Mouse (Mus musculus) neural tube, embryonic 14.5 days (tissue): ENCODE measurements around the gene 2610507B11Rik. TPM values are rescaled to one million over a fixed set of nuclear protein-coding genes. Genes with fewer than 3 reads are reported as not detected.
A peak's percentile ranks its signal among the peaks of the same experiment; 100 is the strongest.

Source experiments
- ATAC-seq: fragments of 200-750 bp; cut with Nextera tagmentation; 2 replicates; pipeline ENCODE4 v1.8.0; 2017; ENCODE audit warnings: low read depth, mild to moderate bottlenecking, moderate TSS enrichment, moderate library complexity
- H3K27ac ChIP-seq: fragments of 300-500 bp; sonication (generic); 2 replicates; pipeline ENCODE4 v1.5.1; 2014; ENCODE audit warnings: low read depth, mild to moderate bottlenecking, control low read depth, low read length, moderate library complexity, mixed read lengths
- H3K27me3 ChIP-seq: fragments of 300-500 bp; sonication (generic); 2 replicates; pipeline ENCODE4 v1.6.1; 2014; ENCODE audit warnings: low read length; ENCODE audit not compliant: control insufficient read depth, insufficient read depth
- H3K36me3 ChIP-seq: fragments of 300-500 bp; sonication (generic); 2 replicates; pipeline ENCODE4 v1.6.1; 2014; ENCODE audit warnings: low read length, mixed read lengths; ENCODE audit not compliant: control insufficient read depth, insufficient read depth
- H3K4me1 ChIP-seq: fragments of 300-500 bp; sonication (generic); 2 replicates; pipeline ENCODE4 v1.6.1; 2014; ENCODE audit warnings: low read length; ENCODE audit not compliant: control insufficient read depth, insufficient read depth
- H3K4me2 ChIP-seq: fragments of 300-500 bp; sonication (generic); 2 replicates; pipeline ENCODE4 v1.6.1; 2014; ENCODE audit warnings: mild to moderate bottlenecking, low read depth, low read length, control low read depth
- H3K4me3 ChIP-seq: fragments of 300-500 bp; sonication (generic); 2 replicates; pipeline ENCODE4 v1.5.1; 2014; ENCODE audit warnings: low read depth, low read length, control low read depth, mixed read lengths
- H3K9ac ChIP-seq: fragments of 300-500 bp; sonication (generic); replicated peaks from 2 replicates; pipeline ENCODE4 v1.6.1; 2014; ENCODE audit warnings: low read depth, mild to moderate bottlenecking, control low read depth, low read length, mixed read lengths
- H3K9me3 ChIP-seq: fragments of 300-500 bp; sonication (generic); 2 replicates; pipeline ENCODE4 v1.6.1; 2016; ENCODE audit warnings: low read length; ENCODE audit not compliant: control insufficient read depth
- WGBS: fragments of 180-500 bp; shearing (Covaris S2); extraction: QIAGEN DNeasy Blood & Tissue Kit; methylation state at CpG from one replicate; pipeline ENCODE4 v1.1.7; 2014; 5-methylcytosine and 5-hydroxymethylcytosine counted together
- polyA plus RNA-seq: library from polyadenylated mRNA; unstranded; fragments of >200 nt; fragmentation: Nextera tagmentation; extraction: Ambion mirVana; gene quantifications from 2 replicates; pipeline ENCODE4 v1.2.1, GENCODE M21; 2014

2610507B11Rik gene
- polyA plus RNA-seq, 1 experiment from 2014 or later, result 73.7 TPM

DNA sequence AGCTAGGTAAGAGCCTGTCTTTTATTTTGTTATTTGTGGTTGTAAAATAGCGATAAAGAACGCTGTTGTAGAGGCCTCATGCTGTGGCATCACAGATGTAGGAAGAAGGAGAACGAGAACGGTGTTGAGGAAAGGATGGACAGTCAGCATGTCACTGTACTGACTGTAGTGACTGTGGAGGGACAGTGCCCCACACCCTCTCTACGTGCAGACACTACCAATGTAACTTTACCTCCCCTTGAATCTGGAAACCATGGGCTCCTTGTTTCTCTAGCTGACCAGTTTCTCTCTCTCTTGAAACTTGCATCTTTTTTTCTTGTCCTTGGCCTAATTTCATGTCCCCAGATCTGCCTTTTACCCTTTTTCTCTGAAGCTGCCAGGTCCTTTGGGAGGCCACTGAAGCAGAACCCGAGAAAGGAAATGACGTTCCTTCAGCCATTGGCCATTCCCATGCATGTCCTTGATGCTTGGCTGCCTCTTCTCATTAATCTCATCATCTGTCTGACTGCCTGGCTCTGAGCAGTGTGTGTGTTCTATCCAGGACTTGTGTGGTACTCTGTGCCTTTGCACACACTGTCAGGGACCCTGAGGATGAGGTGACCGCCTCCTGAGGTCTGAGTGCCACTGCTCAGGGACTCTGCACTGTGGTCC, 49.4 kb downstream of the 2610507B11Rik start:
- no peak overlapping the region for H3K9ac ChIP-seq
- H3K4me2 ChIP-seq, result no peak overlapping the region
- H3K4me1 ChIP-seq, result no peaks in the 10 kb centered on the region
- WGBS, result 84% methylated on average over 8 of the region's 8 CpGs
- H3K36me3 ChIP-seq, result no peaks in the 10 kb centered on the region
- H3K9me3 ChIP-seq, result no peaks in the 10 kb centered on the region
- H3K4me3 ChIP-seq, result no peak overlapping the region
- no peak for ATAC-seq
- no peaks in the 10 kb centered on the region for H3K27me3 ChIP-seq
- H3K27ac ChIP-seq, result no peak overlapping the region

DNA sequence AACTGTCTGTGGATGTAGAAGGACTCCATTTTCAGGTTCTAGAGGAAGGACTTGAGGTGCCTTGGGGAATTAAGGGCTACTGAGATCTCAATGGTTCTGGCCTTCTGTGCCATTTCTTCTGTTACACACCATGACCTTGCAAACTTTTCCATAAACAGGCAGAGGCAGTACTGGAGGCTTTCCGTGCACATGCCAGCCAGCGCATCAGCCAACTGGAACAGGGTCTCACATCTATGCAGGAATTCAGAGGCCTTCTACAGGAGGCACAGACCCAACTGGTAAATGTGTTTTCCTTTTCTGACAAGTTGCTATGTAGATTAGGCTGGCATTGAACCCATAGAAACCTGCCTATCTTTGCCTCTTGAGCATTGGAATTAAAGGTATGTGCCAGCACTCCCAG, 52.1 kb downstream of the 2610507B11Rik start:
- 97% methylated on average over 2 of the region's 2 CpGs for WGBS

DNA sequence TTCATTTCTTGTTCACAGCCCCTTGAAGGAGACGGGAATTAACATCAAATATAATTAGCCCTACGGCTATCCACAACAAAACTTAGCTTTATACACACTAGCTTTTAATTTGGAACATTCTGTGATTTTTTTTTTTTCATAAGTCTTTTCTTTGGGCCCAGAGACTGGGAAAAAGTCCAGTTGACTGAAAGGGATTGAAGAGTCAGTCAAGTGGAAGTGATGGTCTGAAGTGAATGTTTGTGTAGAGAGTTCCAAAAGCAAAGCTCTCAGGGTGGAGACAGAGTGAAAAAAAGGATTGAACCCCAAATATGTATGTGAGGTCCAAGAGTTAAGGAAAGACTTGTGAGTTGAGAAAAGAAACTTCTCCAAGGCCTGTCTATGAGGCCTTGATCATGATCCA, 56.9 kb downstream of the 2610507B11Rik start:
- Histone ChIP-seq H3K9ac (no peak overlapping the region), H3K4me1 (peaks cover 8% of the 10 kb centered on the region; the same call in 1 of the 2 replicates), H3K9me3 (no peaks in the 10 kb centered on the region), H3K4me3 (no peak overlapping the region), H3K27ac (no peak overlapping the region), H3K4me2 (no peak overlapping the region), H3K27me3 (no peaks in the 10 kb centered on the region), H3K36me3 (no peaks in the 10 kb centered on the region)
- ATAC-seq, result no peak
- WGBS, result 85% methylated on average over 2 of the region's 2 CpGs

More for the DNA sequence above, 52.1 kb downstream of the 2610507B11Rik start:
- Histone ChIP-seq H3K4me2 (no peak overlapping the region), H3K9me3 (no peaks in the 10 kb centered on the region), H3K27ac (no peak overlapping the region), H3K36me3 (no peaks in the 10 kb centered on the region), H3K9ac (no peak overlapping the region), H3K4me3 (no peak overlapping the region), H3K27me3 (no peaks in the 10 kb centered on the region), H3K4me1 (no peaks in the 10 kb centered on the region)
- no peak for ATAC-seq

DNA sequence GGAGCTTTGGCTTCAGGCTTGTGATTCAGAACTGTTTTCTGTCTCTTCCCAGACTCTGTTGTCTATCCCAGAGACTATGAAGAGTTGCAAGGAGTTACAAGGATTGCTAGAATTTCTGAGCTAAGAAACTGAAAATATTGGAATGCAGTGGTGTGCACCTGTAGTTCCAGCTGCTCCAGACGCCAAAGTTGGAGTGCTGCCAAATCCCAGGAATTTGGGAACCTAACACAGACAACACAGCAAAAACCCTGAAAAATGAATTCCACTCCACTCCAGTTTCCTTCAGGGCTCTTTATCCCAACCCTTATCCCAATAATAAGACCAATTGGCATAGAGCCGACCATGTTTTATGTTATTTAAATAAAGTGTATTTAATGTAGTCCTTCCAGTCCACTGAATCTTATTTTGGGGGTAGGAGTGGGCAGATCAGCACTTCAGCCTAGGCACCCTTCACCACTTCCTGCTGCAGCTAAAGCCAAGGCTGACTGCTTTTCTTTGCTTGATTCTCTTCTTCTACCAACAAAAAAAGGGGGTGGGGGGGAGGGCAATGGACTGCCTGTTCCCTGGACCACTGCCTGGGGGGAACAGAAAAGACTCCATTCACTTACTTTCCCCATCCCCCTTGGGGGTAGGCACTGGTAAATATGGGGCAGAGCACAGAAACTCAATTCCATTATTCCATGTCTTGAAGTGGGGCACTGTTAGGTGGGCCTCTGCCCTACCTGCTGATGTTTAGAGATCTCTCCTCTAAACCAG, 60.7 kb downstream of the 2610507B11Rik start:
- no peaks in the 10 kb centered on the region for H3K27me3 ChIP-seq
- H3K36me3 ChIP-seq, result no peaks in the 10 kb centered on the region
- H3K4me2 ChIP-seq, result peak overlapping the region; percentile 35; the same call in 1 of the 2 replicates
- peak; percentile 54 for ATAC-seq
- peak overlapping the region; percentile 25; the same call in 1 of the 2 replicates for H3K4me3 ChIP-seq
- no peak overlapping the region for H3K9ac ChIP-seq
- H3K4me1 ChIP-seq, result peaks cover 8% of the 10 kb centered on the region; the same call in 1 of the 2 replicates
- WGBS, result 47% methylated on average over 2 of the region's 2 CpGs
- no peaks in the 10 kb centered on the region for H3K9me3 ChIP-seq
- H3K27ac ChIP-seq, result peak overlapping the region; percentile 72

DNA sequence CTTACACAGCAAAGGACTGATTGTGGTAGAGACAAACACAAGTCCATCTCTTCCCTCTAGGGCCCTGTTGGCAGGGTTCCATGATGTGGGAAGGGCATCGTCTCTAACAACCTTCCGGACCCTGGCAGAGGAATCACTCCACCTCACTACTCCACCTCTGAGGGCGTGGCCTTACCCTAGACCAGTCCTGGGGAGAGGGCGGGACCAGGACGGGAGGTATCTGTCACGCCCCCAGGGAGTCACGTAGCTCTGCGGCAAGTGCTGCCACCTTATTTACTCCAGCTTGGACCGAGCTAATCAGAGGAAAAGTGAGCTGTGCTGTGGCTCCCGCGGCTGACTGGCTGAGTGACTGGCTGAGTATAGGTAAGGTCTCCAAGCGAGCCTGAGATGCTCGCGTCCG, 61.3 kb downstream of the 2610507B11Rik start, which contains the start of gene Aldoc:
Aldoc (plus strand) TSS at position 109 of the 400 bp plus-strand sequence.
- peak; percentile 90 for ATAC-seq
- peaks cover 8% of the 10 kb centered on the region; the same call in 1 of the 2 replicates for H3K4me1 ChIP-seq
- no peaks in the 10 kb centered on the region for H3K27me3 ChIP-seq
- H3K27ac ChIP-seq, result peak within 1 kb of the TSS; percentile 72
- H3K36me3 ChIP-seq, result no peaks in the 10 kb centered on the region
- H3K9ac ChIP-seq, result 0 out of 2 replicates have a peak within 1 kb of the TSS, but pooled peaks have one; percentile 25
- no peaks in the 10 kb centered on the region for H3K9me3 ChIP-seq
- peak within 1 kb of the TSS; percentile 35 for H3K4me2 ChIP-seq
- peak within 1 kb of the TSS; percentile 25 for H3K4me3 ChIP-seq
- WGBS, result 4% methylated on average over 15 of the region's 15 CpGs

DNA sequence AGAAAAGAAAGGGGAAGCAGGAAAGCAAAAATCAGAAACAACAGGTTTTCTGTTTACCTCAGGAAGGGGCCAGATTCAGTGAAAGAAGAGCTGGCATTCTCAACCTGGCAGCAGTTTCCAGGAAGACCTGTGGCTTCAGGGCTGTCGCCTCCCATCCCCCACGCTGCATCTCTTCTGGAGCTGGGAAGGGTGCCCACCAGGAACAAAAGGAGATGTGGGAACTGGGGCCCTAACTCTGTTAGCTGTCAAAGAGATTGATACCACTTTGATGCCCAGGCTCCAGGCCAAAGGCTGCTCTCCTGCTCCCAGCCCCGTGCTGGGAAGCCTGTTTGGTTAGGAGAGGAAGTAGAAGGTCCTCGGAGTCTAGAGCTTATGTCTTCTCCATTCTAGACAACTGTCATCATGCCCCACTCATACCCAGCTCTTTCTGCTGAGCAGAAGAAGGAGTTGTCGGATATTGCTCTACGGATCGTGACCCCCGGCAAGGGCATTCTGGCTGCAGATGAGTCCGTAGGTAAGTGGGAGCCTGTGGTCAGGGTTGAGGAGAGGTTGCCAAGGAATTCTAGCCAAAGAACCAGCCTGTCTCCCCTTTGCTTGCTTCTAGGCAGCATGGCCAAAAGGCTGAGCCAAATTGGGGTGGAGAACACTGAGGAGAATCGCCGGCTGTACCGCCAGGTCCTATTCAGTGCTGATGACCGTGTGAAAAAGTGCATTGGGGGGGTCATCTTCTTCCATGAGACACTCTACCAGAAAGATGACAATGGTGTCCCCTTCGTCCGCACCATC, 62.6 kb downstream of the 2610507B11Rik start:
- no peaks in the 10 kb centered on the region for H3K36me3 ChIP-seq
- no peaks in the 10 kb centered on the region for H3K27me3 ChIP-seq
- H3K4me2 ChIP-seq, result peak overlapping the region; percentile 35; the same call in 1 of the 2 replicates
- H3K4me1 ChIP-seq, result peaks cover 13% of the 10 kb centered on the region
- no peaks in the 10 kb centered on the region for H3K9me3 ChIP-seq
- no peak overlapping the region; the same call in 1 of the 2 replicates for H3K9ac ChIP-seq
- H3K4me3 ChIP-seq, result peak overlapping the region; percentile 4; the same call in 1 of the 2 replicates
- 0 out of 2 replicates have a peak overlapping the region, but pooled peaks have one; percentile 22 for H3K27ac ChIP-seq
- ATAC-seq, result 0 out of 2 replicates have a peak, but pooled peaks have one; percentile 47
- 71% methylated on average over 15 of the region's 15 CpGs for WGBS

DNA sequence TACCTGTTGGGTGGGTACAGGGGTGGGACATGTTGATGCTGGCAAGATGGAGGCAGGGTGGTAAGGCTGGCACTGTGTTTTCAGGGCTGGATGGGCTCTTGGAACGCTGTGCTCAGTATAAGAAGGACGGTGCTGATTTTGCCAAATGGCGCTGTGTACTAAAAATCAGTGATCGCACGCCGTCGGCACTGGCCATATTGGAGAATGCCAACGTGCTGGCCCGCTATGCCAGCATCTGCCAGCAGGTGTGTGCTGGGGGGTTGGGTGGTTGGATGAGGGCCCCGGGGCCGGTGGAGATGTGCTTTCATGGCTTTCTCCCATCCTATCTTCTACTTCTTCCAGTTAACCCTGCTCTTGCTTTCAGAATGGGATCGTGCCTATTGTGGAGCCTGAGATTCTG, 63.4 kb downstream of the 2610507B11Rik start:
- no peak overlapping the region for H3K27ac ChIP-seq
- peak overlapping the region; percentile 4; the same call in 1 of the 2 replicates for H3K4me3 ChIP-seq
- no peaks in the 10 kb centered on the region for H3K9me3 ChIP-seq
- no peaks in the 10 kb centered on the region for H3K36me3 ChIP-seq
- H3K4me2 ChIP-seq, result peak overlapping the region; percentile 35; the same call in 1 of the 2 replicates
- 95% methylated on average over 12 of the region's 12 CpGs for WGBS
- H3K9ac ChIP-seq, result no peak overlapping the region
- H3K27me3 ChIP-seq, result no peaks in the 10 kb centered on the region
- H3K4me1 ChIP-seq, result peaks cover 18% of the 10 kb centered on the region
- ATAC-seq, result no peak

DNA sequence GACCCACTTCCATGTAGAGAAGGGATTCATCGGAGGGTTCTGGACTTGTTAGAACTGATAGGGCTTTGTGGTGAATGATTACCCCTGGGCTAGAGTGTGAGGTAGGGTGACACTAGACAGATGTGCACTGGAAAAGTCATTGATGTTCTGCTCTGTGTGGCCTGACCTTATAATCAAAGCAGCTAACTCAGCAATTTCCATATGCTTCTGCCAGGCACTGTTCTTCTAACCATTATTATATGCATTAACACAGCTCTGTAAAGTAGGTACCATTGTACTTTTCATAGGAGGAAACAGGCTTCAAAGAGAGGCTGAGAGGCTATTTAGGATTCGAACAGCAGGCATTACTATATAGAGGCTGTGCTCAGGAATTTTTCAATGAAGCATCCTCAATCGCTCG, 65.7 kb downstream of the 2610507B11Rik start:
- Histone ChIP-seq H3K4me1 (peaks cover 18% of the 10 kb centered on the region), H3K27ac (no peak overlapping the region), H3K4me3 (no peak overlapping the region), H3K4me2 (no peak overlapping the region), H3K36me3 (no peaks in the 10 kb centered on the region), H3K27me3 (no peaks in the 10 kb centered on the region), H3K9ac (no peak overlapping the region), H3K9me3 (no peaks in the 10 kb centered on the region)
- ATAC-seq, result no peak
- WGBS, result 92% methylated on average over 4 of the region's 4 CpGs
